Mouse (Mus musculus): ENCODE measurements around the gene Sec16b. TPM values are rescaled to one million over a fixed set of nuclear protein-coding genes. Genes with fewer than 3 reads are reported as not detected.

Sec16b gene
- polyA plus RNA-seq, 1 experiment from 2014 or later = 1.9 TPM

- Histone ChIP-seq H3K27me3 (ENCODE audit: insufficient read depth, poor library complexity, severe bottlenecking) (peaks cover 26% of the 10 kb centered on the region; the same call in 1 of the 2 replicates), H3K27ac (no peak overlapping the region), H3K36me3 (no peaks in the 10 kb centered on the region), H3K4me1 (peaks cover 11% of the 10 kb centered on the region), H3K9me3 (no peaks in the 10 kb centered on the region), H3K4me3 (no peak overlapping the region)
- WGBS = 56% methylated on average over 7 of the region's 7 CpGs
- DNase-seq (ENCODE audit: low spot score) = no peak
Observed at GRCm38 (mm10) chr1:157552749-157553451, 46.4 kb downstream of the Sec16b start.

GRCm38 (mm10) chr1:157554163-157554562 lies 47.6 kb downstream of the Sec16b start:
- Histone ChIP-seq H3K36me3 (no peaks in the 10 kb centered on the region), H3K4me1 (peaks cover 11% of the 10 kb centered on the region), H3K9me3 (no peaks in the 10 kb centered on the region), H3K27me3 (ENCODE audit: insufficient read depth, poor library complexity, severe bottlenecking) (peaks cover 26% of the 10 kb centered on the region; the same call in 1 of the 2 replicates), H3K27ac (no peak overlapping the region), H3K4me3 (no peak overlapping the region)
- DNase-seq (ENCODE audit: low spot score) = no peak
- 78% methylated on average over 3 of the region's 3 CpGs for WGBS

GRCm38 (mm10) chr1:157554686-157555530 lies 48.4 kb downstream of the Sec16b start:
- 21% methylated on average over 27 of the region's 27 CpGs for WGBS
- peaks cover 26% of the 10 kb centered on the region; the same call in 1 of the 2 replicates for H3K27me3 ChIP-seq (ENCODE audit: insufficient read depth, poor library complexity, severe bottlenecking)
- peaks cover 11% of the 10 kb centered on the region for H3K4me1 ChIP-seq
- no peaks in the 10 kb centered on the region for H3K9me3 ChIP-seq
- no peaks in the 10 kb centered on the region for H3K36me3 ChIP-seq
- no peak for DNase-seq (ENCODE audit: low spot score)
- no peak overlapping the region; the same call in 1 of the 2 replicates for H3K27ac ChIP-seq
- peak overlapping the region; percentile 51 for H3K4me3 ChIP-seq

GRCm38 (mm10) chr1:157555738-157556137 lies 49.2 kb downstream of the Sec16b start:
- no peak overlapping the region for H3K27ac ChIP-seq
- peaks cover 26% of the 10 kb centered on the region; the same call in 1 of the 2 replicates for H3K27me3 ChIP-seq (ENCODE audit: insufficient read depth, poor library complexity, severe bottlenecking)
- no peak for DNase-seq (ENCODE audit: low spot score)
- no peak overlapping the region for H3K4me3 ChIP-seq
- no peaks in the 10 kb centered on the region for H3K9me3 ChIP-seq
- no peaks in the 10 kb centered on the region for H3K36me3 ChIP-seq
- H3K4me1 ChIP-seq = peaks cover 13% of the 10 kb centered on the region
- WGBS = 76% methylated on average over 10 of the region's 10 CpGs

GRCm38 (mm10) chr1:157556439-157556838 lies 49.9 kb downstream of the Sec16b start:
- peaks cover 15% of the 10 kb centered on the region for H3K4me1 ChIP-seq
- H3K36me3 ChIP-seq = no peaks in the 10 kb centered on the region
- no peak overlapping the region for H3K27ac ChIP-seq
- no peak for DNase-seq (ENCODE audit: low spot score)
- WGBS = 78% methylated on average over 5 of the region's 5 CpGs
- H3K27me3 ChIP-seq (ENCODE audit: insufficient read depth, poor library complexity, severe bottlenecking) = peaks cover 26% of the 10 kb centered on the region; the same call in 1 of the 2 replicates
- H3K4me3 ChIP-seq = no peak overlapping the region
- no peaks in the 10 kb centered on the region for H3K9me3 ChIP-seq

GRCm38 (mm10) chr1:157558145-157558544 lies 51.6 kb downstream of the Sec16b start:
- no peak for DNase-seq (ENCODE audit: low spot score)
- no peaks in the 10 kb centered on the region for H3K36me3 ChIP-seq
- H3K4me1 ChIP-seq = peaks cover 15% of the 10 kb centered on the region
- H3K9me3 ChIP-seq = no peaks in the 10 kb centered on the region
- H3K27me3 ChIP-seq (ENCODE audit: insufficient read depth, poor library complexity, severe bottlenecking) = peaks cover 26% of the 10 kb centered on the region; the same call in 1 of the 2 replicates
- no peak overlapping the region for H3K4me3 ChIP-seq
- no peak overlapping the region for H3K27ac ChIP-seq
- 50% methylated on average over 5 of the region's 5 CpGs for WGBS

GRCm38 (mm10) chr1:157559986-157560385 lies 53.5 kb downstream of the Sec16b start:
- 77% methylated on average over 6 of the region's 6 CpGs for WGBS
- DNase-seq (ENCODE audit: low spot score) = no peak
- H3K4me1 ChIP-seq = peaks cover 6% of the 10 kb centered on the region
- H3K9me3 ChIP-seq = no peaks in the 10 kb centered on the region
- no peak overlapping the region for H3K27ac ChIP-seq
- H3K27me3 ChIP-seq (ENCODE audit: insufficient read depth, poor library complexity, severe bottlenecking) = peaks cover 15% of the 10 kb centered on the region; the same call in 1 of the 2 replicates
- no peak overlapping the region for H3K4me3 ChIP-seq
- H3K36me3 ChIP-seq = no peaks in the 10 kb centered on the region

GRCm38 (mm10) chr1:157560654-157561386 lies 54.3 kb downstream of the Sec16b start:
- Histone ChIP-seq H3K36me3 (no peaks in the 10 kb centered on the region), H3K27me3 (ENCODE audit: insufficient read depth, poor library complexity, severe bottlenecking) (peaks cover 10% of the 10 kb centered on the region; the same call in 1 of the 2 replicates), H3K27ac (no peak overlapping the region), H3K4me3 (no peak overlapping the region), H3K9me3 (no peaks in the 10 kb centered on the region), H3K4me1 (peaks cover 4% of the 10 kb centered on the region; the same call in 1 of the 2 replicates)
- 10% methylated on average over 8 of the region's 8 CpGs for WGBS
- DNase-seq (ENCODE audit: low spot score) = no peak

- Histone ChIP-seq H3K9me3 (no peaks in the 10 kb centered on the region), H3K27ac (no peak overlapping the region), H3K27me3 (ENCODE audit: insufficient read depth, poor library complexity, severe bottlenecking) (no peaks in the 10 kb centered on the region), H3K4me3 (no peak overlapping the region), H3K36me3 (no peaks in the 10 kb centered on the region), H3K4me1 (no peaks in the 10 kb centered on the region)
- WGBS = 84% methylated on average over 8 of the region's 8 CpGs
- DNase-seq (ENCODE audit: low spot score) = no peak
Observed at GRCm38 (mm10) chr1:157567819-157568218, 61.3 kb downstream of the Sec16b start.

GRCm38 (mm10) chr1:157569263-157570090 lies 62.9 kb downstream of the Sec16b start:
- Histone ChIP-seq H3K4me3 (no peak overlapping the region), H3K27ac (no peak overlapping the region), H3K9me3 (no peaks in the 10 kb centered on the region), H3K4me1 (no peaks in the 10 kb centered on the region), H3K27me3 (ENCODE audit: insufficient read depth, poor library complexity, severe bottlenecking) (no peaks in the 10 kb centered on the region), H3K36me3 (no peaks in the 10 kb centered on the region)
- no peak for DNase-seq (ENCODE audit: low spot score)
- 77% methylated on average over 5 of the region's 5 CpGs for WGBS

GRCm38 (mm10) chr1:157575316-157575715 lies 68.8 kb downstream of the Sec16b start:
- Histone ChIP-seq H3K36me3 (no peaks in the 10 kb centered on the region), H3K4me1 (no peaks in the 10 kb centered on the region), H3K27ac (no peak overlapping the region), H3K9me3 (no peaks in the 10 kb centered on the region), H3K27me3 (ENCODE audit: insufficient read depth, poor library complexity, severe bottlenecking) (no peaks in the 10 kb centered on the region), H3K4me3 (no peak overlapping the region)
- 66% methylated on average over 3 of the region's 3 CpGs for WGBS
- DNase-seq (ENCODE audit: low spot score) = no peak

GRCm38 (mm10) chr1:157578336-157578735 lies 71.8 kb downstream of the Sec16b start:
- Histone ChIP-seq H3K4me1 (no peaks in the 10 kb centered on the region), H3K36me3 (no peaks in the 10 kb centered on the region), H3K27me3 (ENCODE audit: insufficient read depth, poor library complexity, severe bottlenecking) (no peaks in the 10 kb centered on the region), H3K4me3 (no peak overlapping the region), H3K9me3 (no peaks in the 10 kb centered on the region), H3K27ac (no peak overlapping the region)
- 80% methylated on average over 8 of the region's 8 CpGs for WGBS
- DNase-seq (ENCODE audit: low spot score) = no peak
